Mouse (Mus musculus) heart, postnatal 0 days (tissue): ENCODE data around the gene Pdzd7.

Experiments
- CTCF ChIP-seq: IDR thresholded peaks from 2 replicates; pipeline ENCODE4 v1.5.1; 2016; ENCODE audit warnings: antibody characterized with exemption, control low read depth, low read depth
- EP300 ChIP-seq: IDR thresholded peaks from 2 replicates; pipeline ENCODE4 v1.6.1; 2016; ENCODE audit warnings: antibody characterized with exemption, low read depth

DNA sequence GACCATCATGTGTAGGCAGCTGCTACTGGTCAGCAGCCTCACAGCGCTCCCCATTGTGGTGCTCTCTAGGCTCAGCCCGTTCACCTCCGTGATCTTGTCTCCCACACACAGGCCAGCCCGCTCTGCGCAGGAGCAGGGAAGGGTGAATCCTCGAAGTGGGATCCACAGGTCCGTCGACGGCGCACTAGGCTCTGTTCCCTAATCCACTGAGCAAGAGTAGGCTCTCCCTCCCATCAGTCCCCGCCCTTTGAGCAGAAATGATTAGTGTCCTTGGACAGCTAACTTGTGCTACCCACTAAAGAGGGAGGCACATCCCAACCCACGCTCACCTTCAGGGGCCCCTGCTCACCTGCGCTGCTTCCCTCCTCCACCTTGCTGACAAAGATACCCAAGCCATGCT is 5.3 kb downstream of the Pdzd7 start:
- TF ChIP-seq CTCF (no peak), EP300 (no peak)
